Mouse (Mus musculus): ENCODE measurements around the gene Ppp4c. TPM values are rescaled to one million over a fixed set of nuclear protein-coding genes. Genes with fewer than 3 reads are reported as not detected.
A peak's percentile ranks its signal among the peaks of the same experiment; 100 is the strongest.

Ppp4c gene
- polyA plus RNA-seq (2016; fragmentation: Nextera tagmentation; extraction: Ambion mirVana) = 376 and 407 TPM in 2 replicates

DNA sequence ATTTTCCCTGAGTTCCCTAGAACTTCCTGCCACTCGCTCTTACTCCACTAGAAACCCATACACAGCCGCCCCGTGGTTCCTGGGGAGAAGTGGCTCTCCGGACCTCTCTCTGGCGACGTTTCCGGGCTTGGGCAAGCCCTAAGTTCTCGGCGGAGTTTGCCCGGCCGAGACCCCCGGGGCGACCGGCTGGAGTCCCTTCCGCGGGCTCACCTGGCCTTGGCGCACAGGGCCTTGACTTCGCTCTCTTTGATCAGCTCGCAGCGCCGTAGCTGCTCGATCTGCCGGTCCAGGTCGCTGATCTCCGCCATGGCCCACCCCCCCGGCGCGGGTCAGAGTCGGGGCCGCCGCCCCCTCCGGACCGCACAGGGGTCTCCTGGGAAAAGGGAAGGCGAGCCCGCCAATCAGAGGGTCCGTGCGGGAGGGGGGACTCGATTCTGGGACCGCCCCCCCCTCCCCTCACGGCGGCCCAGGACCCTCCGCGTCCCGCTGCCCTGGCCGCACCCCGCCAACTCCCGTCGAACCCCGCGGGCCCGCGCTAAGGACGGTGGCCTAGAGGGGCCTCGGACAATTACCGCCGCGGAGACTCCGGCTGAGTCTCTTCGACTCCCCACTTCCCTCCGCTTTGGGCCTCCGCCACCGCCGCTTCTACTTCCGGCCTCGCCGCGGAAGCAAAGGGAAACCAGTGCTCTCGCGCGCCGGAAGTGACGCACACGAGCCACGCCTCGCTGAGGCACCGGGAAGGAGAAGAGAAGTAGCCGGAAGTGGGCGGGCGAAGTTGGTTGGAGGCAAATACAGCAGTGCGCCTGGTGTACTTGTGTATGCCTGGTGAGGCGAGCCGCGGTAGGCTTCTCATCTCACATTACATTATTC lies at the start of gene Ppp4c:
Gene Ppp4c, minus strand, starts transcription at position 646 of the 870 bp plus-strand sequence.
- peak; percentile 99 for DNase-seq (ENCODE audit: low spot score)
- peaks cover 48% of the 10 kb centered on the region for H3K4me1 ChIP-seq
- H3K27me3 ChIP-seq (ENCODE audit: low read depth, poor library complexity, severe bottlenecking) = no peaks in the 10 kb centered on the region
- peak within 1 kb of the TSS; percentile 97 for H3K27ac ChIP-seq (replicated peaks)
- peaks cover 74% of the 10 kb centered on the region for H3K36me3 ChIP-seq
- H3K9me3 ChIP-seq (replicated peaks) = no peaks in the 10 kb centered on the region
- WGBS = under 1% methylated on average over 83 of the region's 83 CpGs
- H3K4me3 ChIP-seq = peak within 1 kb of the TSS; percentile 89

DNA sequence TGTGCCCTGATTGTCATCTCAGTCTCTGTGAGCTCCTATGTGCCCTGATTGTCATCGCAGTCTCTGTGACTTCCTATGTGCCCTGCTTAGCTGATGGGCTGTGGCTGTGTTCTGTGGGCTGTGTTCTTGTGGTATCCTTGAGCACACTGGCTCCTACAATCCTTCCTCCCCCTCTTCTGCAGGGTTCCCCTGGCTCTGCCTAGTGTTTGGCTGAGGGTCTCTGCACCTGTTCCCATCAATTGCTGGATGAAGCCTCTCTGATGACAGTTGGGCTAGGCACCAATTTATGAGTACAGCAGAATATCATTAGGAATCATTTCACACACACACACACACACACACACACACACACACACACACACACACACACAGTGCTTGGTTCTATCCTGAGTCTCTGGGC lies 41.0 kb upstream of the Ppp4c start:
- H3K27me3 ChIP-seq (ENCODE audit: low read depth, poor library complexity, severe bottlenecking) = peaks cover 29% of the 10 kb centered on the region
- no peak overlapping the region for H3K4me3 ChIP-seq
- no peaks in the 10 kb centered on the region for H3K9me3 ChIP-seq (replicated peaks)
- H3K36me3 ChIP-seq = no peaks in the 10 kb centered on the region
- WGBS = 90% methylated on average over 1 of the region's 1 CpGs
- DNase-seq (ENCODE audit: low spot score) = no peak
- H3K27ac ChIP-seq (replicated peaks) = no peak overlapping the region
- H3K4me1 ChIP-seq = peaks cover 25% of the 10 kb centered on the region

DNA sequence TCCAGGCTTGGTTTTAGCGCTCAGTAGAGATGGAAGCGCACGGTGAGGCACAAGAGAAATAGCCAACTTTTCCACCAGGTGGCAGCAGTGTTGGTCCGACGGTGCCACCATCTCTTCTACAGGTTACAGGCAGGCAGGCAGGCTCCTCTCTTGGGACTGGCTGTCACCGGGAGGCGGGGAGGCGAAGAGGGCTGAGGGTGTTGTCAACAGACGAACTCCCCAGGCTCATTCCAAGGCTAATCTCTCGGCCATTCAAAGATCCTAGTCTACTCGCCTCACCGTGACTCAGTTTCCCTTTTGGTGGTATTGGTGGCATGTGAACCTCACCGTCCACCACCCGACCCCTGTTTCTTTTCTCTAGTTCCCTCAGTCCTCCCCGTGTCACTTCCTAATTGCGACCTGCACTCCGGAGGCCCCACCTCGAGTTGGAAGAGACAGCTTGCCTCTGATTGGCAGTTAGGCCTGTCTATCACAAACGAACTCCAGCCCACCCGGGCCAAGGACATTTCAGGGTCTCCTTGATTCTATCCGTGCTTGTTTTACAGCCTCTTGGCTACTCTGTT lies 39.8 kb upstream of the Ppp4c start:
- Histone ChIP-seq H3K4me1 (peaks cover 25% of the 10 kb centered on the region), H3K27ac (replicated peaks) (peak overlapping the region; percentile 64), H3K36me3 (no peaks in the 10 kb centered on the region), H3K9me3 (replicated peaks) (no peaks in the 10 kb centered on the region), H3K27me3 (ENCODE audit: low read depth, poor library complexity, severe bottlenecking) (peaks cover 29% of the 10 kb centered on the region), H3K4me3 (peak overlapping the region; percentile 50)
- WGBS = 2% methylated on average over 21 of the region's 21 CpGs
- DNase-seq (ENCODE audit: low spot score) = peak; percentile 80

GRCm38 (mm10) chr7:126831539-126831938 lies 39.2 kb upstream of the Ppp4c start, which contains the start of gene 4930451I11Rik:
Gene 4930451I11Rik, minus strand, starts transcription at chr7:126831639.
- H3K27ac ChIP-seq (replicated peaks) = peak within 1 kb of the TSS; percentile 64
- peaks cover 25% of the 10 kb centered on the region for H3K4me1 ChIP-seq
- peak within 1 kb of the TSS; percentile 50 for H3K4me3 ChIP-seq
- WGBS = 60% methylated on average over 5 of the region's 5 CpGs
- H3K9me3 ChIP-seq (replicated peaks) = no peaks in the 10 kb centered on the region
- H3K27me3 ChIP-seq (ENCODE audit: low read depth, poor library complexity, severe bottlenecking) = peaks cover 29% of the 10 kb centered on the region
- DNase-seq (ENCODE audit: low spot score) = no peak
- H3K36me3 ChIP-seq = no peaks in the 10 kb centered on the region

DNA sequence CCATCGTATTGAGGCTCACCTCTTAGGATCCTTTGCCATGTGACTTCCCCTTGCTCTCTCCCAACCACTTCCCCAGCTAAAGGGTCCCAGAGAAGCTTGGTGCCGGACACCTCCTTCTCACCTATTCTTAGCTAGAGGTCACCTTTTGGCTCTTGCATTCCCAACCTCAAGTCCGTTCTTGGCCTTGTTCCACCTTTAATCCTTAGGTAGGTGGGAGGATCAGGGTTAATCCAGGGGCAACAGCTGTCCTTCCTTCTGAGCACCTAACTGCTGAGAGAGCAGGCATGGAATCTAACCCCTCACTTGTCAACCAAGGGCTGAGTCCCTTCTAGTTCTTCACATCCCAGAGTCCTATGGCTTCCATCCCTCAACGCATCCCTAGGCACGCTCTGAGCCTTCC lies 33.7 kb upstream of the Ppp4c start:
- no peaks in the 10 kb centered on the region for H3K9me3 ChIP-seq (replicated peaks)
- no peak overlapping the region for H3K4me3 ChIP-seq
- no peak for DNase-seq (ENCODE audit: low spot score)
- WGBS = 74% methylated on average over 5 of the region's 5 CpGs
- H3K36me3 ChIP-seq = no peaks in the 10 kb centered on the region
- H3K27me3 ChIP-seq (ENCODE audit: low read depth, poor library complexity, severe bottlenecking) = peaks cover 54% of the 10 kb centered on the region
- peaks cover 47% of the 10 kb centered on the region for H3K4me1 ChIP-seq
- H3K27ac ChIP-seq (replicated peaks) = no peak overlapping the region

GRCm38 (mm10) chr7:126825403-126825802 lies 33.1 kb upstream of the Ppp4c start:
- H3K27ac ChIP-seq (replicated peaks) = no peak overlapping the region
- peaks cover 48% of the 10 kb centered on the region for H3K27me3 ChIP-seq (ENCODE audit: low read depth, poor library complexity, severe bottlenecking)
- H3K4me1 ChIP-seq = peaks cover 46% of the 10 kb centered on the region
- no peak overlapping the region for H3K4me3 ChIP-seq
- no peaks in the 10 kb centered on the region for H3K9me3 ChIP-seq (replicated peaks)
- DNase-seq (ENCODE audit: low spot score) = no peak
- H3K36me3 ChIP-seq = no peaks in the 10 kb centered on the region
- 27% methylated on average over 8 of the region's 8 CpGs for WGBS

GRCm38 (mm10) chr7:126823940-126824339 lies 31.6 kb upstream of the Ppp4c start:
- DNase-seq (ENCODE audit: low spot score) = no peak
- Histone ChIP-seq H3K27ac (replicated peaks) (peak overlapping the region; percentile 83), H3K4me1 (peaks cover 34% of the 10 kb centered on the region)

DNA sequence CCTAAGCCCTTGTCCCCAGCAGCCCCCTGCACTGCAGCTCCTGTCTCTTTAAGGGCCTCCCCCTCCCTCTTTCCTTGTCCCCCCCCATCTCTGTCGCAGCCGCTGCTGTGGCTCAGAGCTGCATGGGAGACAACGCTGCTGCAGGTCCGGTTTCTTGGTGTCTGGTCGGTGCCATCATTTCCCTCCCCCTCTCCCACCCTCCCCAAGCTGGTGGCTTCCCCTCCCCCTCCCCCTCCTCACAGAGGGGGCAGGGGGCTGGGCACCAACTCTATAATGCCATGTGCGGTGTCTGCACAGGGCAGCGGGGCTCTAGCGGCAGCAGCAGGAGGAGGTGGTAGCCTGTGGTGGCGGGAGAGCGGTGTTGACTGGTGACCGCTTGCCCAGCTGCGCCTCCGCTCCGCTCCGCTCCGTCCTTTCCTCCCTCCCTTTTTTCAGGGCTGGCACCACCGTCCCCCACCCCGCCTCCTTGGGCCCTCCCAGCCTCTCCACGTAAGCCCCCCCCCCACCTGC lies 31.0 kb upstream of the Ppp4c start:
- no peaks in the 10 kb centered on the region for H3K36me3 ChIP-seq
- H3K9me3 ChIP-seq (replicated peaks) = no peaks in the 10 kb centered on the region
- peaks cover 38% of the 10 kb centered on the region for H3K27me3 ChIP-seq (ENCODE audit: low read depth, poor library complexity, severe bottlenecking)
- WGBS = 2% methylated on average over 18 of the region's 19 CpGs
- peak overlapping the region; percentile 83 for H3K27ac ChIP-seq (replicated peaks)
- H3K4me1 ChIP-seq = peaks cover 34% of the 10 kb centered on the region
- peak overlapping the region; percentile 63 for H3K4me3 ChIP-seq
- DNase-seq (ENCODE audit: low spot score) = peak; percentile 58

More at GRCm38 (mm10) chr7:126823940-126824339, 31.6 kb upstream of the Ppp4c start:
- WGBS = 9% methylated on average over 10 of the region's 10 CpGs
- Histone ChIP-seq H3K27me3 (ENCODE audit: low read depth, poor library complexity, severe bottlenecking) (peaks cover 38% of the 10 kb centered on the region), H3K4me3 (peak overlapping the region; percentile 63), H3K9me3 (replicated peaks) (no peaks in the 10 kb centered on the region), H3K36me3 (no peaks in the 10 kb centered on the region)

- no peak for DNase-seq (ENCODE audit: low spot score)
- H3K36me3 ChIP-seq = no peaks in the 10 kb centered on the region
- H3K4me3 ChIP-seq = peak overlapping the region; percentile 63
- H3K9me3 ChIP-seq (replicated peaks) = no peaks in the 10 kb centered on the region
- WGBS = 8% methylated on average over 9 of the region's 9 CpGs
- peaks cover 38% of the 10 kb centered on the region for H3K27me3 ChIP-seq (ENCODE audit: low read depth, poor library complexity, severe bottlenecking)
- H3K4me1 ChIP-seq = peaks cover 34% of the 10 kb centered on the region
- H3K27ac ChIP-seq (replicated peaks) = peak overlapping the region; percentile 83
These were observed 30.4 kb upstream of the Ppp4c start for GRCm38 (mm10) chr7:126822741-126823140.

DNA sequence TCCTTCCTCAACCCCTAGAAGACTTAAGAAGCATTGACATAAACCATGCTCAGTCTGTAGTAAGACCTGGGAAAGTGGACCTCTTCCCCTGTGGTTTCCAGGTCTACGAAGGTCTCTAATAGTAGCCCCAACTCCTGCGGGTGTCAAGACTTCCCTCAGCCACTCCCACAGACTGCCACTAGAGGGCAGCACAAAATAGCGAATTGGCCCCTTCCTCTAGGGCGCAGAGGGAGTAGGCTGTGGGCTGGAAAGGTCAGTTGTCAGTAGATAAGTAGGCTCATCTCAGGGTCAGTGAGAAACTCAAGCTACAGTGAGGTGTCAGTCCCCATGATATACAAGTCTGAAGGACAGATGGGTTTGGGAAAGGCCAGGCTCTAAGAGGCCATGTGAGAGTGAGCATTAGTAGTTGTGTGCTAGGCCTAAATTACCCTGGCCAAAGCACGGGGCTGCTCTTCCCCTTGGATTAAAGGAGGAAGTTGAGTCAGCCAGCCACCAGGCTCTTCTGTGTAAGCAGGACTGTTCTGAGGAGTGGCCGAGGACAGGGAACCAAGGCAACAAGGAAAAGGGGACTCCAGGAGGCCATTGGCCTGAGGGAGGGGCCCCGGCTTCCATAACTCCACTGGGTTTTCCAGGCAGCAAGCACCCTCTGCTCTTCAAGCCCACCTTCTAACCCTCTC lies 29.7 kb upstream of the Ppp4c start:
- H3K4me3 ChIP-seq = peak overlapping the region; percentile 63
- 24% methylated on average over 7 of the region's 7 CpGs for WGBS
- peaks cover 34% of the 10 kb centered on the region for H3K4me1 ChIP-seq
- H3K27me3 ChIP-seq (ENCODE audit: low read depth, poor library complexity, severe bottlenecking) = peaks cover 38% of the 10 kb centered on the region
- H3K9me3 ChIP-seq (replicated peaks) = no peaks in the 10 kb centered on the region
- peak overlapping the region; percentile 83; the same call in 1 of the 2 replicates for H3K27ac ChIP-seq (replicated peaks)
- peak; percentile 86 for DNase-seq (ENCODE audit: low spot score)
- no peaks in the 10 kb centered on the region for H3K36me3 ChIP-seq

- WGBS = 39% methylated on average over 1 of the region's 1 CpGs
- Histone ChIP-seq H3K9me3 (replicated peaks) (no peaks in the 10 kb centered on the region), H3K4me3 (no peak overlapping the region), H3K27ac (replicated peaks) (no peak overlapping the region), H3K36me3 (no peaks in the 10 kb centered on the region), H3K27me3 (ENCODE audit: low read depth, poor library complexity, severe bottlenecking) (peaks cover 21% of the 10 kb centered on the region), H3K4me1 (peaks cover 23% of the 10 kb centered on the region)
- no peak for DNase-seq (ENCODE audit: low spot score)
These were observed 26.5 kb upstream of the Ppp4c start for GRCm38 (mm10) chr7:126818818-126819217.

GRCm38 (mm10) chr7:126817595-126817994 lies 25.3 kb upstream of the Ppp4c start:
- no peak for DNase-seq (ENCODE audit: low spot score)
- 88% methylated on average over 7 of the region's 7 CpGs for WGBS
- Histone ChIP-seq H3K9me3 (replicated peaks) (no peaks in the 10 kb centered on the region), H3K27ac (replicated peaks) (no peak overlapping the region), H3K36me3 (no peaks in the 10 kb centered on the region), H3K4me3 (no peak overlapping the region), H3K4me1 (peaks cover 11% of the 10 kb centered on the region), H3K27me3 (ENCODE audit: low read depth, poor library complexity, severe bottlenecking) (peaks cover 9% of the 10 kb centered on the region)

Measured in midbrain, embryonic 10.5 days (tissue).